Mouse (Mus musculus) ovary, adult 2 months (tissue): ENCODE measurements around the gene Pcna. TPM values are rescaled to one million over a fixed set of nuclear protein-coding genes. Genes with fewer than 3 reads are reported as not detected.

Experiments
- polyA plus RNA-seq: library from polyadenylated mRNA; depleted of rRNA; stranded (reverse); fragments of >200 nt; gene quantifications from 2 replicates; pipeline ENCODE4 v1.2.3, GENCODE M21; 2012; rRNA removed

The Pcna gene
- 78.0 and 104 TPM in 2 replicates for polyA plus RNA-seq

GRCm38 (mm10) chr2:132252542-132253528 lies at the start of gene Pcna:
Pcna (minus strand) TSS chr2:132253314.

GRCm38 (mm10) chr2:132262879-132263398 lies 9.8 kb upstream of the Pcna start, which contains the start of gene Cds2:
Cds2 (plus strand) TSS chr2:132263148.

GRCm38 (mm10) chr2:132247539-132248313 lies 5.4 kb downstream of the Pcna start, which contains the start of gene Tmem230:
Tmem230 (minus strand) TSS chr2:132247807.

Other genes starting within 250 kb of the Pcna start
- 41.6 and 51.1 TPM in 2 replicates for gene Rassf2, start 223.1 kb downstream of the Pcna start, polyA plus RNA-seq
- gene Slc23a2, start 108.2 kb downstream of the Pcna start, polyA plus RNA-seq, result 64.7 and 66.0 TPM in 2 replicates
- 246 and 291 TPM in 2 replicates for gene Tmem230, start 5.5 kb downstream of the Pcna start, polyA plus RNA-seq
- 29.3 and 35.2 TPM in 2 replicates for gene Cds2, start 9.8 kb upstream of the Pcna start, polyA plus RNA-seq
- 0.09 and 0.16 TPM in 2 replicates for gene Prokr2, start 132.1 kb upstream of the Pcna start, polyA plus RNA-seq